Comparison of ENCODE assay signal across 16 mouse cellular contexts in genomic region chr11:55789638-55790037, GRCm38 (mm10).
DNase-seq lines count a peak whose midpoint lies in the region; ATAC-seq and TF ChIP-seq lines count a peak whose summit lies in the region.
"Had no signal": no experiment of that assay in that cellular context is flagged by ENCODE, and none has a peak within 500 bp of the region (broad histone marks: within the 10 kb centered on the region; RNA-seq: fewer than 3 reads in every experiment).

No protein-coding gene starts in this region.

- H3K9me3 ChIP-seq in ES-Bruce4 (replicated peaks; ENCODE audit: control insufficient read depth, insufficient read depth, low read length, poor library complexity, severe bottlenecking): no peaks in the 10 kb centered on the region
- H3K9me3 ChIP-seq in hindbrain, postnatal 0 days (ENCODE audit: low read length): no peaks in the 10 kb centered on the region
- no peaks in the 10 kb centered on the region for H3K9me3 ChIP-seq in liver, embryonic 12.5 days (replicated peaks)
- H3K9me3 ChIP-seq in heart, embryonic 12.5 days (replicated peaks): 0 out of 2 replicates have a peak, but pooled peaks cover 3% of the 10 kb centered on the region
- H3K9me3 ChIP-seq: limb, embryonic 15.5 days; neural tube, embryonic 13.5 days had no signal

- TF ChIP-seq POLR2A in ES-Bruce4 (IDR thresholded peaks at IDR 0.05; ENCODE audit: insufficient read depth, low read length): no peak

- no peaks in the 10 kb centered on the region for H3K4me1 ChIP-seq in ES-Bruce4 (ENCODE audit: control insufficient read depth, insufficient read depth, low read length)
- peaks cover 12% of the 10 kb centered on the region for H3K4me1 ChIP-seq in hindbrain, postnatal 0 days (ENCODE audit: insufficient read depth, low read length)
- no peaks in the 10 kb centered on the region for H3K4me1 ChIP-seq in liver, embryonic 12.5 days
- H3K4me1 ChIP-seq in heart, embryonic 12.5 days (replicated peaks): no peaks in the 10 kb centered on the region
- H3K4me1 ChIP-seq: limb, embryonic 15.5 days had no signal

- peak; percentile 83 for TF ChIP-seq CTCF in layer of hippocampus, adult 2 months (conservative IDR thresholded peaks at IDR 0.05)
- peak; percentile 36 for TF ChIP-seq CTCF in ES-Bruce4 (IDR thresholded peaks at IDR 0.05; ENCODE audit: low read depth, low read length)
- TF ChIP-seq CTCF in hindbrain, postnatal 0 days (IDR thresholded peaks at IDR 0.05; ENCODE audit: low read depth): peak; percentile 76

- H3K9ac ChIP-seq in ES-Bruce4 (ENCODE audit: low read depth, poor library complexity, severe bottlenecking): no peak overlapping the region
- no peak overlapping the region for H3K9ac ChIP-seq in hindbrain, postnatal 0 days (replicated peaks; ENCODE audit: low read length)
- H3K9ac ChIP-seq in liver, embryonic 12.5 days: no peak overlapping the region
- no peak overlapping the region for H3K9ac ChIP-seq in heart, embryonic 12.5 days
- H3K9ac ChIP-seq: limb, embryonic 15.5 days; neural tube, embryonic 13.5 days had no signal

- H3K27ac ChIP-seq in layer of hippocampus, adult 2 months: no peak overlapping the region
- H3K27ac ChIP-seq in ES-Bruce4 (ENCODE audit: insufficient read depth, low read length): no peak overlapping the region
- no peak overlapping the region for H3K27ac ChIP-seq in hindbrain, postnatal 0 days
- no peak overlapping the region for H3K27ac ChIP-seq in liver, embryonic 12.5 days
- no peak overlapping the region for H3K27ac ChIP-seq in heart, embryonic 12.5 days (ENCODE audit: poor library complexity, severe bottlenecking)
- H3K27ac ChIP-seq: limb, embryonic 15.5 days; macrophage had no signal

- 77% methylated on average over 3 of the region's 3 CpGs for WGBS in hindbrain, postnatal 0 days
- WGBS in liver, embryonic 12.5 days (ENCODE audit: insufficient replicate concordance): 59% methylated on average over 3 of the region's 3 CpGs
- WGBS in heart, embryonic 12.5 days: 69% methylated on average over 3 of the region's 3 CpGs

- H3K36me3 ChIP-seq in ES-Bruce4 (ENCODE audit: control insufficient read depth, insufficient read depth, low read length, poor library complexity, severe bottlenecking): no peaks in the 10 kb centered on the region
- H3K36me3 ChIP-seq in hindbrain, postnatal 0 days (ENCODE audit: insufficient read depth, low read length): no peaks in the 10 kb centered on the region
- H3K36me3 ChIP-seq in liver, embryonic 12.5 days: no peaks in the 10 kb centered on the region
- no peaks in the 10 kb centered on the region for H3K36me3 ChIP-seq in heart, embryonic 12.5 days
- H3K36me3 ChIP-seq: limb, embryonic 15.5 days; neural tube, embryonic 13.5 days had no signal

- no peaks in the 10 kb centered on the region for H3K27me3 ChIP-seq in ES-Bruce4 (ENCODE audit: control insufficient read depth, insufficient read depth, low read length, poor library complexity, severe bottlenecking)
- no peaks in the 10 kb centered on the region for H3K27me3 ChIP-seq in hindbrain, postnatal 0 days (ENCODE audit: insufficient read depth, low read length)
- H3K27me3 ChIP-seq in liver, embryonic 12.5 days (replicated peaks): no peaks in the 10 kb centered on the region
- H3K27me3 ChIP-seq in heart, embryonic 12.5 days (replicated peaks): no peaks in the 10 kb centered on the region
- H3K27me3 ChIP-seq: limb, embryonic 15.5 days; neural tube, embryonic 13.5 days had no signal

- DNase-seq in layer of hippocampus, adult 2 months (ENCODE audit: low spot score in 2 of 2): peak; percentile 3 to 19
- DNase-seq in layer of hippocampus, adult 8-10 months (ENCODE audit: low spot score in 2 of 2): no peak
- DNase-seq in NIH3T3 (ENCODE audit: low read depth): peak; percentile 13
- peak; percentile 78 for DNase-seq in hindbrain, postnatal 0 days (ENCODE audit: low spot score)
- DNase-seq in spleen, adult 18-20 months: no peak
- DNase-seq: adrenal gland, postnatal 14 days; cerebellum, adult 18-20 months; kidney, adult 18-20 months; thymus, postnatal 4 days had no signal

- no peak for TF ChIP-seq EP300 in ES-Bruce4 (IDR thresholded peaks at IDR 0.05; ENCODE audit: insufficient read depth, low read depth, low read length)

- ATAC-seq in hindbrain, postnatal 0 days: no peak
- no peak for ATAC-seq in liver, embryonic 12.5 days
- no peak for ATAC-seq in heart, embryonic 12.5 days (ENCODE audit: insufficient number of reproducible peaks, low FRiP score)

- H3K4me2 ChIP-seq in hindbrain, postnatal 0 days (ENCODE audit: low read depth, low read length): no peak overlapping the region
- no peak overlapping the region for H3K4me2 ChIP-seq in liver, embryonic 12.5 days
- no peak overlapping the region for H3K4me2 ChIP-seq in heart, embryonic 12.5 days
- H3K4me2 ChIP-seq: heart, embryonic 11.5 days; limb, embryonic 15.5 days; neural tube, embryonic 13.5 days had no signal

- no peak overlapping the region for H3K4me3 ChIP-seq in layer of hippocampus, adult 2 months
- H3K4me3 ChIP-seq in ES-Bruce4 (ENCODE audit: low read depth, low read length): no peak overlapping the region
- H3K4me3 ChIP-seq in hindbrain, postnatal 0 days (ENCODE audit: low read length): no peak overlapping the region
- no peak overlapping the region for H3K4me3 ChIP-seq in liver, embryonic 12.5 days
- H3K4me3 ChIP-seq in heart, embryonic 12.5 days: no peak overlapping the region
- H3K4me3 ChIP-seq: limb, embryonic 15.5 days; neural tube, embryonic 13.5 days had no signal

Comparison
In these comparisons a context has a peak if more than half of its experiments do, and no peak if none do; other contexts are left out.
1. DNase-seq: peak in layer of hippocampus, adult 2 months (2 of 2), NIH3T3 (single experiment) and hindbrain, postnatal 0 days (single experiment); none in layer of hippocampus, adult 8-10 months (0 of 2) and spleen, adult 18-20 months (0 of 2).
2. Peak in every context shown above with its lines, with median percentiles within 50 percentile points of each other: CTCF ChIP-seq.